Mouse (Mus musculus): ENCODE results near the gene Pcnx3. TPM values are rescaled to one million over a fixed set of nuclear protein-coding genes. Genes with fewer than 3 reads are reported as not detected.

Gene Pcnx3
- total RNA-seq, 2 experiments from 2014 or later, result 34.7 to 37.9 TPM

DNA sequence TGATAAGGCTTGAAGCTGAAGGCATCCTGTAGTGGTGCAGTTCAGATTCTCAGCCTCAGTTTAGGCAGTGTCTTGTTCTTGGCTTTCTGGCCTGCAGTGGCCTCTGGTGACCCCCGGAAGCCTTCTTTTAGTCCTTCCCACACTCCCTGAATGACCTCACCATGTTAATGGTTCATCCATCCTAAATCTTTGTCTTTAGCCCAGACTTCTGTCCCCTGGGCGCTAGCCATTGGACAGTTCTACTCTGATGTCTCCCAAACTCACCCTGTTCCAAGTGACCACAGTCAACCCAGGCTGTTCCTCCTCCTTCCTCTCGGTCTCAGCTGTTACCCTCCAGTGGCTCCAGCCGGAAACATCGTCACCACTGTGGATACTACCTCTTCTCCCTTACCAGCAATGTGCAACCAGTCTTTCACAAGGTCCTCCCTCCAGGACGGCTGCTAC, 39.4 kb downstream of the Pcnx3 start:
- intact Hi-C loops (cut with DNase I), result loop anchor here (5.0 kb wide), 1 partner anchor 78 kb away; the partner anchor contains the start of genes Ehbp1l1 and Fam89b

DNA sequence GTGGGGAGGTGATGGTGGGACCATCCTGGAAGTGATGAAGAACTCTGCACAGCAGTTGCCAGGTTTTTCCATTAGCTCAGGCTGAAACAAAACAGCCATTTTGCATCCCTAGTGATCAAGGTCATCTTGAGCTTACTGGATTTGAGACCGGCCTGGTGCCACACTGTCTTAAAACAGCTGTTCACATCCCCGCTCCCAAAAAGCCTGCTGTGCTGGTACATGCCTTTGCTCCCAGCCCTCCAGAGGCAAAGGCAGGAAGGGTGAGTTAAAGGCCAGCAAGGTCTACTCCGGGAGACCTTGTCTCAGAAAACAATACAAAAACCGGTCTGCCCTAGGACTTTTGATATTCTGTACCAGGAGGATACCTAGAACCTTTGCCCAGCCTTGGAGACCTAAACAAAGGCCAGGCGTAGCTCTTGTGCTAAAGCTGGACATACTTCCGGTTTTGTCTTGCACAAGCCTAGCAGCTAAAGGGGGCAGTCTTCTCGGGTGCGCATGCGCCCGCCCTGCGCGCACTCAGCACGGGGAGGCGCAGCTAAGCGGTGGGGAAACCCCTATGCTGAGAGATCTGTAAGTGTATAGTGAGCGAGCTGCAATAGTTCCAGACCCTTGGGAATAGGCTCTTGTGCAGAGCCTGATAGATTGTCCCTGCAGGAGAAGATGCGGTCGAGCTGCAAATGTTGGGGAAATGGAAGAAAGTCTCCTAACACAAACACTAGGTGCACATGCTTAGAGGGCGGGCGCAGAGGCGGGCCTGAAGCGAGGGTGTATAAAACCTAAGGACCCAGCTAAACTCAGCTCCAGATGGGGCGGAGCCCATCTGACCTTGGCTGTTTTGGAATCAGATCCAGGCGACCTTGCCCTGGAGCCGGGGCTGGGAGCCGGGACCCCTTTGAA, 40.1 kb downstream of the Pcnx3 start:
- DNase-seq, result peak; percentile 89
- intact Hi-C loops (cut with DNase I), result loop anchor here (5.0 kb wide), 1 partner anchor 79 kb away; the partner anchor contains the start of genes Ehbp1l1 and Fam89b

More for the DNA sequence above, 39.4 kb downstream of the Pcnx3 start:
- peak; percentile 77 to 78 for DNase-seq

DNA sequence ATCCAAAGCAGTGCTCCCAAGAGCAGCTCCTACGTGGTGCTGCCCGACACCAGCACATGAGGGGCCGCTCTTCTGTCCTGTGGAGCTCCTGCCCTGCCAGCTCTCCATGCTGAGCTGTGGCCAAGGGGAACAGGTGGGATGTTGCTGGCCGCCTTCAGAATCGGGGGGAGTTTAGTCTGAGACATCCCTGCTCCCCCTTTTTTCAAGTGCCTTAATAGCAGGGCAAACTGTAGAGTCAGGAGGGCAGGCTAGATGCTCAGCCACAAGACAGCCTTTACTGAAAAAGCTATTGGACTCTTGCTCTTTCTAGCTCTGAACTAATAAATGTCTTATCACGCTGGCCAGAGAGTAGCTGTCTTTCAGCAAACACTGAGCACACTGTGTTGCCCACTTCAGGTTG, 40.9 kb downstream of the Pcnx3 start:
- DNase-seq, result no peak
- intact Hi-C loops (cut with DNase I), result loop anchor here (5.0 kb wide), 1 partner anchor 80 kb away; the partner anchor contains the start of genes Ehbp1l1 and Fam89b

DNA sequence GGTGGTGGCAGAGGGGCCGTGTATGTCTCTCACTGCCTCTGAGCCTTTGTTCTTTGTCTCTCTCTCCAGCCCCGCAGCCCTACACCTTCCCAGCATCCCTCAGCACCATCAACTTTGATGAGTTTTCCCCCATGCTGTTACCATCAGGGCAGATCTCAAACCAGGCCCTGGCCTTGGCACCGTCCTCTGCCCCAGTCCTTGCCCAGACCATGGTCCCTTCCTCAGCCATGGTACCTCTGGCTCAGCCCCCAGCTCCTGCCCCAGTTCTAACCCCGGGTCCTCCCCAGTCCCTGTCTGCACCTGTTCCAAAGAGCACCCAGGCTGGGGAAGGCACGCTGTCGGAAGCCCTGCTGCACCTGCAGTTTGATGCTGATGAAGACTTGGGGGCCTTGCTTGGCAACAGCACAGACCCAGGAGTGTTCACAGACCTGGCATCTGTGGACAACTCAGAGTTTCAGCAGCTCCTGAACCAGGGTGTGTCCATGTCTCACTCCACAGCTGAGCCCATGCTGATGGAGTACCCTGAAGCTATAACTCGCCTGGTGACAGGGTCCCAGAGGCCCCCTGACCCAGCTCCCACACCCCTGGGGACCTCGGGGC, 41.9 kb downstream of the Pcnx3 start:
- intact Hi-C loops (cut with DNase I), result loop anchor here (5.0 kb wide), 1 partner anchor 80 kb away; the partner anchor contains the start of genes Ehbp1l1 and Fam89b

DNA sequence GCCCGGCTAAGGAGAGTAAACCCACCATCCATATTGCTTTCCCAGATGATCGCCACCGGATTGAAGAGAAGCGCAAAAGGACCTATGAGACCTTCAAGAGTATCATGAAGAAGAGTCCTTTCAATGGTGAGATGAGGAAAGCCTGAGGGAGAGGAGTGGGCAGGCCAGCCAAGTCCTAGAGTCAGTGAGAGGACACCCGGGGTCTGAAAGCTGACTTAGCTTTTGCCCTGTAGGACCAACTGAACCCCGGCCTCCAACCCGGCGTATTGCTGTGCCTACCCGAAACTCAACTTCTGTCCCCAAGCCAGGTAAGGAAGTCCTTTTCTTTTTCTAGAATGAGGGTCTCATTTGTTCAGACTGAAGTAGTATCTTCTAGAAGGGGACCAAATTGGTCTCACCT, 43.4 kb downstream of the Pcnx3 start:
- intact Hi-C loops (cut with DNase I), result loop anchor here (5.0 kb wide), 1 partner anchor 82 kb away; the partner anchor contains the start of genes Ehbp1l1 and Fam89b
- DNase-seq, result no peak

More for the DNA sequence above, 41.9 kb downstream of the Pcnx3 start:
- DNase-seq, result no peak

DNA sequence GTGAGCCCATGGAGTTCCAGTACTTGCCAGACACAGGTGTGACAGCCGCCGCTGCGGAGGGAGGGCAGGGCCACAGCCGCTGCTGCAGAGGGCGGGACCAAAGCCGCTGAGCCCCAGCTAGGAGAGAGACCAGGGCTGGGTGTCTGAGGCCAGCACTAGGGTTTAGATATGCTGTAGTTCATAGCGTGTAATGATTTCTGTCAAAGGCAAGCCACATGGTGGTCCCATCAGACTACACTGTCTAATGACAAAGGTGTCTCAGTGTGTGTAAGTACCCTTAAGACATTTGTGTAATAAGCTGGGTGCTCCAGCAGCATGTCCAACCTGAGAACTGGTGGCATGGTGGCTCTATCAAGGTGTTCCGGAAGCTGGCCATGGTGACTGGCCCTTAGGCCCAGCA, 47.1 kb downstream of the Pcnx3 start:
- intact Hi-C loops (cut with DNase I), result no loop called here
- no peak for DNase-seq

DNA sequence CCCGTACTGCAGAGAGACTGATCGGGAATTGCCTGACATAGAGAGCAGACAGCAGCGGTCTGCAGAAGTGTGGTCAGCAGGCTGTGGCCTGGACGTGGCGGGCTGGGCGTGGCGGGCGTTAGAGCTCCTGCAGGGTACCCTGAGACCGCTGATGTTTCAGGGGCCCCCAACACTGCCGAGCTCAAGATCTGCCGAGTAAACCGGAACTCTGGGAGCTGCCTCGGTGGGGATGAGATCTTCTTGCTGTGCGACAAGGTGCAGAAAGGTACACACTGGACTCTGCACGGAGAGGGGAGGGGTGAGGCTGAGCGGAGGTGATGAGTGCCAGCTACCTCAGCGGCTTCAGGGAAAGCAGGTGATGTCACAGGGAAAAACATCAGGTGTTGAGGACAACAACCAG, 47.7 kb downstream of the Pcnx3 start:
- intact Hi-C loops (cut with DNase I), result no loop called here
- no peak for DNase-seq

DNA sequence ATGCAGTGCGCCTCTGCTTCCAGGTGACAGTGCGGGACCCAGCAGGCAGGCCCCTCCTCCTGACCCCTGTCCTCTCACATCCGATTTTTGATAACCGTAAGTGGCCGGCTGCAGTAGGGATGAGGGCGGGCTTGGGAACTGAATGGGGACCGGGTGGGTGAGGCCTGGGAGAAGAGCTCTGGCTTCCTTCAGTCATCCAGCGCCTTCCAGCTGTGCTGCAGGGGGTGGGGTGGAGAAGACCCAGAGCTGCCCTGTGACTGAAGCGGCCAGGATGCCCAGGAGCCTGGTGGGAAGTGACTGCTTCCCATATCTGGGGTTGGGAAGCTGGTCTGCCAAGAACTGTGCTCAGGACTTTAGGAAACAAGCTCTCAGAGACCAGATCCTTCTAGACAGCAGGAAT, 48.4 kb downstream of the Pcnx3 start:
- intact Hi-C loops (cut with DNase I), result no loop called here
- no peak for DNase-seq

DNA sequence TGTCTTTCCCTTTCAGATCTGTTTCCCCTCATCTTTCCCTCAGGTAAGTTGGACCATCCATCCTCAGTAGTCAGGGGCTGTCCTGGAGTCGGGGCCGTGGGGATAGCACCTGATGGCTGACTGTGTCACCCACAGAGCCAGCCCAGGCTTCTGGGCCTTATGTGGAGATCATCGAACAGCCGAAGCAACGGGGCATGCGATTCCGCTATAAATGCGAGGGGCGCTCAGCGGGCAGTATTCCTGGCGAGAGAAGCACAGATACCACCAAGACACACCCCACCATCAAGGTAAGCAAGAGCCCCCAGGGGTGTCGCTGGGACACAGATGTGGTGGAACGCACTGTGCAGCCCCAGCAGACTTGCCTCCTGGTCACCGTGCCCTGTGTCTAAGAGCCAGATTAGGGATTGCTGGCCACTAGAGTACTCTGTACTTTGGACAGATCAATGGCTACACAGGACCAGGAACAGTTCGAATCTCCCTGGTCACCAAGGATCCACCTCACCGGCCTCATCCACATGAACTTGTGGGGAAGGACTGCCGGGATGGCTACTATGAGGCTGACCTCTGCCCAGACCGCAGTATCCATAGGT, 50.2 kb downstream of the Pcnx3 start:
- intact Hi-C loops (cut with DNase I), result no loop called here
- no peak for DNase-seq

DNA sequence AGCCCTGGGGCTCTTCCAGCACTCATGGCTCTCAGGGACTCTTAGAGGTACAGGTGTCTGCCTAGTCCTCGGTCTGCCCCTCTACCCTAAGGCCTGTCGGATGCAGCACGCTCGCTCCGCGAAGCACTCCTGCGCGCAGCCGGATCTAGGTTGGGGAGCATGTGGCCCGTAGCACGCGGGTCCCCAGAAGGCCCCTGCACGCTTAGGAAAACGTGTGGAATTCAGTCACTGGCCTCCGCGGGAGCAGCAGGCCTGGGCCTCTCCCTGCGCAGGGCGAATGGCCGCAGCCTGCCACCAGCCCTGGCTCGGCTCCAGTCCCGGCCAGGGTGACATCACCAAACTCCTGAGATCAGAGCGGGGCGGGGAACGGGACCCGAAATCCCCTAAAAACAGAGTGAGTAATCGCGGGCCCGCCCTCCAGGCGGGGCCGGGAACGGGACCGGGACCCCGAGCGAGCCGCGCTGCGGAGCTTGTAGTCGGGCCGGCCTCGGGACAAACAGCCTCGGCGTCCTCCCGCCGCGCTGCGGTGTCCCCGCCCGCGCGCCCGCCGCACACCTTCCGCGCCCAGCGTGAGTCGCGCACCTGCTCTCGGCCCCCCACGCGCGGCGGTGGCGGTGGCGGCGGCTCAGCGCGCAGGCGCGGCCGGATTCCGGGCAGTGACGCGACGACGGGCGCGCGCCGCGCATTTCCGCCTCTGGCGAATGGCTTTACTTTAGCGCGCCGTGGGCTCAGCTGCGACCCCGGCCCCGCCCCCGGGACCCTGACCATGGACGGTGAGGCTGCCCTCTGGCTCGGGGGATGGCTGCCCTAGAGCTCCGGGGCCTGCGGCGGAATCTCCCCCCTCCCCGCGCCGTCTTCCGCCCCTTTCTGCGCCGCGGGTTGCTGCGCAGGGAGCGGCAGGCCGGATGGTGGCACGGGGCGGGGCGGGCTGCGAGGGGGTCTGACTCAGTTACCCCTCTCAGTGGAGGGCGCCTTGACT, 51.4 kb downstream of the Pcnx3 start, which contains the start of gene Rela:
Gene Rela, plus strand, starts transcription at position 415 of the 979 bp plus-strand sequence.
- intact Hi-C loops (cut with DNase I), result no loop called here

DNA sequence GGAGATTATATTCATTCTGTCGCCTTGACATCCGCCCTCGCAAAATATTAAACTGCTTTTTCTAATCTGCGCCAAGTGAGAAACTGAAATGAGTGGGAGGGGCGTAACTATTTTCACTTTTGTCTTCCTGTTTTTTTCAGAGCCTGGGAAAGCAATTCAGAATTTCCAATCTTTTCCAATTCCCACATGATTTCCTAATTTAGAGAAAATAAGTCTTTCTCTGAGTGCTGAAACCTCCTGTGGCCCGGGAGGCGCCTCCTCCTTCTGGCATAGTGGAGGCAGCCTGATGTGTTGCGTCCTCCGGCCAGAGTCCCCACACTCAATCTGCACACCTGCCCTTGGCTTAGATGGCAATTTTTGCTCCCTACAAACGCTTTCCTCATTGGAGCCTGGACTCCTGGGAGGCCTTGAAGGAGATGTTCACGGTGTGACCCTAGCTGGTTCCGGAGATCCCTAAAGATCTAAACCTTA, 52.1 kb downstream of the Pcnx3 start:
- DNase-seq, result peak; percentile 55 to 70
- intact Hi-C loops (cut with DNase I), result no loop called here

More for the DNA sequence above, 51.4 kb downstream of the Pcnx3 start, which contains the start of gene Rela:
- peak; percentile 94 to 95 for DNase-seq

DNA sequence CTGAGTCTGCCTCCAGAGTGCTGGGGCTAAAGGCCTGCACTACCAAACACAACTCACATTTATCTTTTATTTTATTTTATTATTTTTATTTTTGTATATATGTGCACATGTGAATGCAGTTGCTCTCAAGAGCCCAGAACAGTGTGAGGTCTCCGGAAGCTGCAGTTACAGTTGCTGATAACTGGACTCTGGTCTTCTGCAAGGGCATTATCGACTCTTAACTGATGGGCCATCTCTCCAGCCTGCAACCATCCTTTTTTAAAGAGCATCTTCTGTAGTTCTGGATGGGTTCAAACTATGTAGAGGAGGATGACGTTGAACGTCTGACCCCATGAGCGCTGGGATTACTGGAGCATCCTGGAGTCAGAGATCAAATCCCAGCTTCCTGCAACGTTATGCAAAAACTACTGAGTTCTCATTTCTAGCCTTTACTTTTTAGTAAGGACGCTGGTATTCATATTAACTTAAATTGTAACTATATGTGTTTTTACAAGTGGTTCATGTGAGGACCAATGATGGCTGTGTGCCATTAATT, 52.6 kb downstream of the Pcnx3 start:
- intact Hi-C loops (cut with DNase I), result no loop called here

DNA sequence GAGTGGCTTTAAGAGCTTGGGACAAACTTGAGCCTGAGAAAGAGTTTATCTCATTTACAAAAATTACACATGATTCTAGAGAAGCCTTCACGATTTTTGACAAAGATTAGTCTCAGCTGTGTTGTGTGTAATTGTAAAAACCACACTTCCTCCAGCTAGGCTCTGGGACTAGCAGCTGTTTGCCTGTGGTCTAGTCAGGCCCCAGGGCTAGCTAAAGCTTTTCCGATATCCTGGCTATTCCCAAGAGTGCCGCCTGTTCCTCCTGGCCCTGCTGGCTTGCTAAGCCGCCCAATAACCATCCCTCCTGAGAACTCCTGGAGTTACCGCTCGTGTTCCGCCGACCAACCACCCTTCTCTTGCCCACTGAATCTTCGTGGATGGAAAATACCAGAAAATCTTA, 56.6 kb downstream of the Pcnx3 start:
- intact Hi-C loops (cut with DNase I), result no loop called here
- DNase-seq, result no peak

More for the DNA sequence above, 52.6 kb downstream of the Pcnx3 start:
- DNase-seq, result no peak

DNA sequence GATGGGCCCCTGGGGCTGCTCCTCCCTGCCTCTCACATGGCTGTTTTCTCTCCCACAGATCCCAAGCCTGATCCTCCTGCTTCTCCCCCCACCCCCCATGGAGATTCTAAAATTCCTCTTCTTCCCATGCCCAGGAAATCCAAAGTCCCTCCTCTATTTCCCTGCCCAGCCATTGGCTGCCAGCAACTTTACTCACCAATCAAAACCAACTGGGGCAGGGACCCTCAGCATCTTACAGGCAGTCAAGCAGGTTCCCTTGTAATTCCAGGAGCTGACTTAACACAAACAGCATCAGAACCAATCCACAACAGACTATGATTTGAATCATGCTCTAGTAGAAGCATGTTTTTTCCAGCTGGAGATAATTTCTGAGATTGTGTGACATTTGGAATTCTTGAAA, 58.8 kb downstream of the Pcnx3 start:
- intact Hi-C loops (cut with DNase I), result no loop called here
- no peak for DNase-seq

DNA sequence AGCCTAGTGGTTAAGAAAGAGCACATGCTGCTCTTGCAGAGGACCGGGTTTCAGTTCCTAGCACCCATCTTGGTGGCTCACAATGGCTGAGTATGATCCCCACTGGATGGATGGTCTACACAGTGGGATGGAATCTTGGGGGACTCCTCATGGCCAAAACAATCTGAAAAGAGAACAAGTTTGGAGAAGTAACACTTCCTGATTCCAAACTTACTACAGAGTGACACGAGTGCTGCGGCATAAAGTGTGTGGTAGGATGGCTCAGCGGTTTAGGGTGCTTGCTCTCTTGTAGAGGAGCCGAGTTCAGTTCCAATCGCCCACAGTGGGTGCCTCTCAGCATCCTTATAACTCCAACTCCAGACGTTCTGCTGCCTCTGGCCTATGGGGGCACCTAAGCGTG, 63.4 kb downstream of the Pcnx3 start:
- intact Hi-C loops (cut with DNase I), result no loop called here
- DNase-seq, result no peak

DNA sequence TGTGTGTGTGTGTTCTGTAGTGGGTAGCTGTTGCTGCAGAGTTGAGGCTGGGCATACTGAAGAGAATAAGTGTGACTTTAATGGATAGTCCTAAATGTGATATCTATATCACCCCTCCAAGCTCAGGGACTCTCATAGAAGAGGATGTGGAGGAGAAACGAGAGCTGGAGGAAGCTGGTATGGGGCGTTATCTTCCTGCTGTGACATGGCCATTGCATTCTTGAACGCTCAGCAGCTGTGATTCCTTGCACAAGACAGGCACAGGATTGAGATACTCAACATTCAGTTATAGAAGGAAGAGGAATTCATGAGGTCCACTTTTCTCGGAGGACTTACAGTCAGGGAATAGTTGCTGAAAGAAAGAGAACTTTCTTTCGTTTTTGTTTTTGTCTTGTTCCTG, 66.8 kb downstream of the Pcnx3 start:
- intact Hi-C loops (cut with DNase I), result no loop called here
- no peak for DNase-seq

DNA sequence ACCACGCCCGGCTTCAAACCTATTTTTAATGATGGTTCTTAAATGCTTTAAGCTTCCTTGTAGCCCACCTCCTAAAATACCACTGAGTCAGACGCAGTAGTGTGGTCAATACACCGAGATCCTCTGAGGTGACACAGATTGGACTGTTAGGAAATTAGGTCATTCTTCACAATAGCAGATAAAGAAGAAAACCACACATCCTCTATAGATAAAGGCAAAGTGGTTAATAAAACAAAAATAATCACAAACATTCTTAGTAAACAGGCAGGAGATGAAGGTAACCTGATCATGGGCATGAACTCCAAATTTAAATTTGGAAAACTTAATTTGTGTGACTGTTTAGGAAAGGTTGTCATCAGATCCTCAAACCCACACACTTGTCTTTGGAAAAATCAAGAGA, 68.7 kb downstream of the Pcnx3 start:
- DNase-seq, result no peak
- intact Hi-C loops (cut with DNase I), result no loop called here

DNA sequence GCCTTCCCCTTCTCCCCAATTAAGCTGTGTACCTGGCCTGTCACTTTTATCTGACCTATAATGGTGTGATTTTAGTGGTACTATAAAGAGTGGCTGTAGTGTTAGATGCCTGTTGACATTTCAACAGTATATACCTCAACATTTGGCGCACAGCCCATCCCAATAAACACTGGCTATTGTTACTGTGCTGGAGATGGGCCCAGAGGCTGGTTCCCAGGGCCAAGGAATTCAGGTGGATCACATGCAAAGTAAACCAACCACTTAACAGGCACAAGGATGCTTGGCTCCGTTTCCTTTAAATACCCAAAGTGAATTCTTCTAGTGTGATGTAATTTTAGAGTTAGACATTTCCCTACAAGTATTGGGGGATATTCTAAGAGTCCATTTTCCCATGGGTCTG, 73.8 kb downstream of the Pcnx3 start:
- no peak for DNase-seq

More for the DNA sequence above, 73.8 kb downstream of the Pcnx3 start:
- intact Hi-C loops (cut with DNase I), result loop anchor here (5.0 kb wide), 1 partner anchor 167 kb away; no protein-coding TSS in a partner anchor
